Mouse (Mus musculus) embryonic facial prominence, embryonic 11.5 days (tissue): Measurements from ENCODE around the gene Ankrd33b. TPM values are rescaled to one million over a fixed set of nuclear protein-coding genes. Genes with fewer than 3 reads are reported as not detected.

Source experiments
- ATAC-seq: fragments of 200-750 bp; cut with Nextera tagmentation; replicated peaks from 2 replicates; pipeline ENCODE4 v1.8.0; 2017; ENCODE audit warnings: low read depth; ENCODE audit not compliant: insufficient number of reproducible peaks, low FRiP score, low TSS enrichment
- DNase-seq: peaks from one replicate; pipeline ENCODE4 v3.0.0-alpha.2; 2015; ENCODE audit warnings: low spot score
- H3K27ac ChIP-seq: fragments of 300-500 bp; sonication (generic); replicated peaks from 2 replicates; pipeline ENCODE4 v1.5.1; 2014; ENCODE audit warnings: mild to moderate bottlenecking, low read depth, low read length, control low read depth
- H3K27me3 ChIP-seq: fragments of 300-500 bp; sonication (generic); 2 replicates; pipeline ENCODE4 v1.6.1; 2014; ENCODE audit warnings: mild to moderate bottlenecking, low read length, moderate library complexity, mixed read lengths; ENCODE audit not compliant: control insufficient read depth, insufficient read depth
- H3K36me3 ChIP-seq: fragments of 300-500 bp; sonication (generic); replicated peaks from 2 replicates; pipeline ENCODE4 v1.6.1; 2014; ENCODE audit warnings: low read depth, mild to moderate bottlenecking, low read length, moderate library complexity, mixed read lengths; ENCODE audit not compliant: control insufficient read depth, insufficient read depth
- H3K4me1 ChIP-seq: fragments of 300-500 bp; sonication (generic); 2 replicates; pipeline ENCODE4 v1.6.1; 2014; ENCODE audit warnings: low read length, mixed read lengths; ENCODE audit not compliant: control insufficient read depth, insufficient read depth
- H3K4me2 ChIP-seq: fragments of 300-500 bp; sonication (generic); 2 replicates; pipeline ENCODE4 v1.6.1; 2014; ENCODE audit warnings: low read depth, mild to moderate bottlenecking, control low read depth, low read length, moderate library complexity
- H3K4me3 ChIP-seq: fragments of 300-500 bp; sonication (generic); 2 replicates; pipeline ENCODE4 v1.5.1; 2014; ENCODE audit warnings: low read depth, low read length, control low read depth
- H3K9ac ChIP-seq: fragments of 300-500 bp; sonication (generic); replicated peaks from 2 replicates; pipeline ENCODE4 v1.6.1; 2014; ENCODE audit warnings: mild to moderate bottlenecking, control low read depth, low read length
- H3K9me3 ChIP-seq: fragments of 300-500 bp; sonication (generic); replicated peaks from 2 replicates; pipeline ENCODE4 v1.6.1; 2016; ENCODE audit warnings: mild to moderate bottlenecking, low read length, inconsistent platforms, mixed read lengths; ENCODE audit not compliant: control insufficient read depth
- WGBS: fragments of 180-500 bp; shearing (Covaris S2); extraction: QIAGEN DNeasy Blood & Tissue Kit; methylation state at CpG from one replicate; pipeline ENCODE4 v1.1.7; 2014; 5-methylcytosine and 5-hydroxymethylcytosine counted together
- polyA plus RNA-seq: library from polyadenylated mRNA; unstranded; fragments of >200 nt; fragmentation: Nextera tagmentation; extraction: Ambion mirVana; gene quantifications from 2 replicates; pipeline ENCODE4 v1.2.1, GENCODE M21; 2014

Gene Ankrd33b
- polyA plus RNA-seq, 1 experiment from 2014 or later: 0.13 TPM

- no peak overlapping the region for H3K27ac ChIP-seq
- no peak overlapping the region for H3K9ac ChIP-seq
- no peak overlapping the region for H3K4me3 ChIP-seq
- no peak for DNase-seq
- H3K4me2 ChIP-seq: no peak overlapping the region
- H3K4me1 ChIP-seq: no peaks in the 10 kb centered on the region
- no peaks in the 10 kb centered on the region for H3K36me3 ChIP-seq
- ATAC-seq: no peak
- WGBS: 67% methylated on average over 9 of the region's 9 CpGs
- H3K9me3 ChIP-seq: no peaks in the 10 kb centered on the region
- no peaks in the 10 kb centered on the region for H3K27me3 ChIP-seq
These were observed 121.6 kb downstream of the Ankrd33b start for GRCm38 (mm10) chr15:31245934-31246333.

- no peak overlapping the region for H3K9ac ChIP-seq
- DNase-seq: no peak
These were observed 122.7 kb downstream of the Ankrd33b start for GRCm38 (mm10) chr15:31244696-31245445.

DNA sequence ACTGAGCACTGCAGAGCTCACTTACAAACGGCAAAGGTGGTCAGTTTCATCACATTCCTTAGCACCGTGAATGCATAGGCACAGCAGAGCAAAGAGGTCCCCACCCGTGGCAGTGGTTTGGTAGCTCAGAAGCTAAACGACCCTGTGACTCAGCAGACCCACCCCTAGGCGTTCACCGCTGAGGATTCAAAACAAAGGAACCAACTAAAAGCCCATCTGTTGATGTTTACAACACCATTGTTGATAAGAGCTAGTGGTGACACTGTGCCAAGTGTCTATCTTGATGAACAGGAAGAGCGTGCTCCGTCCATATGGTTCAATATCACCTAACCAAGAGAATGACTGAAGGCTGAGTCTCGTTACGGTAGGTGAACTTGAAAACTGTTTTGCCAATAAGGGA, 124.3 kb downstream of the Ankrd33b start:
- Histone ChIP-seq H3K4me1 (no peaks in the 10 kb centered on the region; the same call in 1 of the 2 replicates), H3K9me3 (no peaks in the 10 kb centered on the region), H3K4me3 (no peak overlapping the region), H3K36me3 (no peaks in the 10 kb centered on the region), H3K4me2 (no peak overlapping the region), H3K27me3 (no peaks in the 10 kb centered on the region), H3K9ac (no peak overlapping the region), H3K27ac (no peak overlapping the region)
- 94% methylated on average over 10 of the region's 10 CpGs for WGBS
- no peak for ATAC-seq
- DNase-seq: no peak

More at GRCm38 (mm10) chr15:31244696-31245445, 122.7 kb downstream of the Ankrd33b start:
- Histone ChIP-seq H3K27me3 (no peaks in the 10 kb centered on the region), H3K4me1 (no peaks in the 10 kb centered on the region), H3K27ac (no peak overlapping the region), H3K4me3 (no peak overlapping the region), H3K36me3 (no peaks in the 10 kb centered on the region), H3K9me3 (no peaks in the 10 kb centered on the region), H3K4me2 (no peak overlapping the region)
- WGBS: 96% methylated on average over 17 of the region's 17 CpGs
- no peak for ATAC-seq

Other genes starting within 250 kb of the Ankrd33b start
- gene Dap, start 143.4 kb downstream of the Ankrd33b start, polyA plus RNA-seq: 56.2 and 61.4 TPM in 2 replicates
- 2.7 and 3.2 TPM in 2 replicates for gene Ropn1l, start 86.0 kb upstream of the Ankrd33b start, polyA plus RNA-seq
- gene March6, start 163.3 kb upstream of the Ankrd33b start, polyA plus RNA-seq: 40.6 and 41.9 TPM in 2 replicates
- gene Cmbl, start 197.7 kb upstream of the Ankrd33b start, polyA plus RNA-seq: 1.2 and 1.4 TPM in 2 replicates
- 820 and 828 TPM in 2 replicates for gene Cct5, start 234.1 kb upstream of the Ankrd33b start, polyA plus RNA-seq
- gene Fam173b, start 234.1 kb upstream of the Ankrd33b start, polyA plus RNA-seq: 11.4 and 14.6 TPM in 2 replicates